Mouse (Mus musculus) hindbrain, embryonic 14.5 days (tissue): ENCODE measurements around the gene Cda. TPM values are rescaled to one million over a fixed set of nuclear protein-coding genes. Genes with fewer than 3 reads are reported as not detected.

Source experiments
- ATAC-seq: fragments of 200-750 bp; cut with Nextera tagmentation; 2 replicates; pipeline ENCODE4 v1.8.0; 2017; ENCODE audit warnings: moderate number of reproducible peaks, mild to moderate bottlenecking, moderate TSS enrichment, moderate library complexity; ENCODE audit not compliant: low FRiP score
- DNase-seq: peaks from one replicate; pipeline ENCODE4 v3.0.0-alpha.2; 2015; ENCODE audit warnings: low spot score
- H3K27ac ChIP-seq: fragments of 300-500 bp; sonication (generic); 2 replicates; pipeline ENCODE4 v1.5.1; 2014; ENCODE audit warnings: mild to moderate bottlenecking, moderate library complexity
- H3K27me3 ChIP-seq: fragments of 300-500 bp; sonication (generic); 2 replicates; pipeline ENCODE4 v1.6.1; 2014; ENCODE audit warnings: mild to moderate bottlenecking, low read length, mixed read lengths; ENCODE audit not compliant: control insufficient read depth, insufficient read depth
- H3K36me3 ChIP-seq: fragments of 300-500 bp; sonication (generic); replicated peaks from 2 replicates; pipeline ENCODE4 v1.6.1; 2014; ENCODE audit not compliant: control insufficient read depth, insufficient read depth
- H3K4me1 ChIP-seq: fragments of 300-500 bp; sonication (generic); replicated peaks from 2 replicates; pipeline ENCODE4 v1.6.1; 2014; ENCODE audit warnings: antibody characterized with exemption, low read length, mixed read lengths; ENCODE audit not compliant: control insufficient read depth, insufficient read depth
- H3K4me2 ChIP-seq: fragments of 300-500 bp; sonication (generic); replicated peaks from 2 replicates; pipeline ENCODE4 v1.6.1; 2014; ENCODE audit warnings: mild to moderate bottlenecking, moderate library complexity
- H3K4me3 ChIP-seq: fragments of 300-500 bp; sonication (generic); replicated peaks from 2 replicates; pipeline ENCODE4 v1.5.1; 2014; ENCODE audit warnings: mild to moderate bottlenecking, low read length
- H3K9ac ChIP-seq: fragments of 300-500 bp; sonication (generic); 2 replicates; pipeline ENCODE4 v1.6.1; 2014
- H3K9me3 ChIP-seq: fragments of 300-500 bp; sonication (generic); 2 replicates; pipeline ENCODE4 v1.6.1; 2016; ENCODE audit warnings: low read length; ENCODE audit not compliant: control insufficient read depth
- WGBS: fragments of 180-500 bp; shearing (Covaris S2); extraction: QIAGEN DNeasy Blood & Tissue Kit; methylation state at CpG from one replicate; pipeline ENCODE4 v1.1.7; 2014; 5-methylcytosine and 5-hydroxymethylcytosine counted together
- polyA plus RNA-seq: library from polyadenylated mRNA; unstranded; fragments of >200 nt; fragmentation: Nextera tagmentation; extraction: Ambion mirVana; gene quantifications from 2 replicates; pipeline ENCODE4 v1.2.1, GENCODE M21; 2014

The Cda gene
- polyA plus RNA-seq, 1 experiment from 2014 or later = 6.4 TPM

GRCm38 (mm10) chr4:138343341-138343837, 24.4 kb downstream of the Cda start:
- no peak overlapping the region for H3K4me3 ChIP-seq
- no peak overlapping the region for H3K9ac ChIP-seq
- no peaks in the 10 kb centered on the region for H3K9me3 ChIP-seq
- H3K27me3 ChIP-seq = no peaks in the 10 kb centered on the region
- H3K4me2 ChIP-seq = no peak overlapping the region
- H3K27ac ChIP-seq = no peak overlapping the region
- no peak for DNase-seq
- H3K4me1 ChIP-seq = no peaks in the 10 kb centered on the region
- no peak for ATAC-seq
- WGBS = 69% methylated on average over 10 of the region's 10 CpGs
- no peaks in the 10 kb centered on the region for H3K36me3 ChIP-seq

- Histone ChIP-seq H3K36me3 (no peaks in the 10 kb centered on the region), H3K9ac (no peak overlapping the region), H3K27ac (no peak overlapping the region), H3K4me2 (no peak overlapping the region), H3K4me1 (no peaks in the 10 kb centered on the region), H3K4me3 (no peak overlapping the region), H3K9me3 (no peaks in the 10 kb centered on the region), H3K27me3 (no peaks in the 10 kb centered on the region)
- ATAC-seq (no peak), DNase-seq (no peak)
- WGBS = 87% methylated on average over 6 of the region's 6 CpGs
Measured at GRCm38 (mm10) chr4:138342778-138343177, 25.0 kb downstream of the Cda start.

- WGBS = 80% methylated on average over 7 of the region's 7 CpGs
- H3K9me3 ChIP-seq = no peaks in the 10 kb centered on the region
- H3K9ac ChIP-seq = no peak overlapping the region
- no peaks in the 10 kb centered on the region for H3K4me1 ChIP-seq
- DNase-seq (no peak), ATAC-seq (no peak)
- no peak overlapping the region for H3K4me3 ChIP-seq
- H3K27me3 ChIP-seq = no peaks in the 10 kb centered on the region
- H3K36me3 ChIP-seq = no peaks in the 10 kb centered on the region
- no peak overlapping the region for H3K27ac ChIP-seq
- H3K4me2 ChIP-seq = no peak overlapping the region
Measured at GRCm38 (mm10) chr4:138342048-138342447, 25.7 kb downstream of the Cda start.

- H3K4me3 ChIP-seq = no peak overlapping the region
- 69% methylated on average over 8 of the region's 8 CpGs for WGBS
- H3K36me3 ChIP-seq = no peaks in the 10 kb centered on the region
- H3K4me2 ChIP-seq = no peak overlapping the region
- no peak overlapping the region for H3K27ac ChIP-seq
- H3K4me1 ChIP-seq = no peaks in the 10 kb centered on the region
- H3K9ac ChIP-seq = no peak overlapping the region
- DNase-seq = no peak
- no peaks in the 10 kb centered on the region for H3K27me3 ChIP-seq
- H3K9me3 ChIP-seq = no peaks in the 10 kb centered on the region
- ATAC-seq = no peak
Measured at GRCm38 (mm10) chr4:138341393-138341792, 26.4 kb downstream of the Cda start.

- DNase-seq = peak; percentile 62
Measured at GRCm38 (mm10) chr4:138339963-138340362, 27.8 kb downstream of the Cda start.

GRCm38 (mm10) chr4:138337341-138337740, 30.5 kb downstream of the Cda start:
- no peak overlapping the region for H3K27ac ChIP-seq
- DNase-seq (no peak), ATAC-seq (no peak)
- H3K4me3 ChIP-seq = no peak overlapping the region
- H3K9me3 ChIP-seq = no peaks in the 10 kb centered on the region
- H3K4me1 ChIP-seq = no peaks in the 10 kb centered on the region
- no peak overlapping the region for H3K4me2 ChIP-seq
- 80% methylated on average over 9 of the region's 9 CpGs for WGBS
- no peaks in the 10 kb centered on the region for H3K27me3 ChIP-seq
- H3K36me3 ChIP-seq = no peaks in the 10 kb centered on the region
- no peak overlapping the region for H3K9ac ChIP-seq

More at GRCm38 (mm10) chr4:138339963-138340362, 27.8 kb downstream of the Cda start:
- 28% methylated on average over 4 of the region's 4 CpGs for WGBS
- no peak for ATAC-seq
- Histone ChIP-seq H3K4me3 (no peak overlapping the region), H3K4me1 (no peaks in the 10 kb centered on the region), H3K36me3 (no peaks in the 10 kb centered on the region), H3K9me3 (no peaks in the 10 kb centered on the region), H3K27me3 (no peaks in the 10 kb centered on the region), H3K4me2 (no peak overlapping the region), H3K9ac (no peak overlapping the region), H3K27ac (no peak overlapping the region)

GRCm38 (mm10) chr4:138336876-138337275, 30.9 kb downstream of the Cda start:
- ATAC-seq = no peak
- Histone ChIP-seq H3K9ac (no peak overlapping the region), H3K27me3 (no peaks in the 10 kb centered on the region)

GRCm38 (mm10) chr4:138335648-138336047, 32.1 kb downstream of the Cda start:
- WGBS = 87% methylated on average over 6 of the region's 6 CpGs
- Histone ChIP-seq H3K4me3 (no peak overlapping the region), H3K27me3 (no peaks in the 10 kb centered on the region), H3K36me3 (no peaks in the 10 kb centered on the region), H3K4me2 (no peak overlapping the region), H3K4me1 (no peaks in the 10 kb centered on the region), H3K9me3 (no peaks in the 10 kb centered on the region), H3K9ac (no peak overlapping the region), H3K27ac (no peak overlapping the region)
- DNase-seq = no peak
- no peak for ATAC-seq

More at GRCm38 (mm10) chr4:138336876-138337275, 30.9 kb downstream of the Cda start:
- DNase-seq = no peak
- Histone ChIP-seq H3K4me1 (no peaks in the 10 kb centered on the region), H3K27ac (no peak overlapping the region), H3K36me3 (no peaks in the 10 kb centered on the region), H3K4me3 (no peak overlapping the region), H3K9me3 (no peaks in the 10 kb centered on the region), H3K4me2 (no peak overlapping the region)
- WGBS = 75% methylated on average over 5 of the region's 5 CpGs

GRCm38 (mm10) chr4:138335036-138335435, 32.8 kb downstream of the Cda start:
- Histone ChIP-seq H3K9me3 (no peaks in the 10 kb centered on the region), H3K4me3 (no peak overlapping the region), H3K9ac (no peak overlapping the region), H3K4me1 (no peaks in the 10 kb centered on the region), H3K4me2 (no peak overlapping the region), H3K27me3 (no peaks in the 10 kb centered on the region), H3K36me3 (no peaks in the 10 kb centered on the region), H3K27ac (no peak overlapping the region)
- DNase-seq (no peak), ATAC-seq (no peak)
- WGBS = 79% methylated on average over 12 of the region's 12 CpGs

GRCm38 (mm10) chr4:138333135-138333534, 34.7 kb downstream of the Cda start:
- no peak for ATAC-seq
- H3K27ac ChIP-seq = no peak overlapping the region
- no peak overlapping the region for H3K4me3 ChIP-seq
- no peak for DNase-seq
- no peaks in the 10 kb centered on the region for H3K4me1 ChIP-seq
- H3K36me3 ChIP-seq = no peaks in the 10 kb centered on the region
- no peaks in the 10 kb centered on the region for H3K9me3 ChIP-seq
- no peak overlapping the region for H3K9ac ChIP-seq
- H3K27me3 ChIP-seq = no peaks in the 10 kb centered on the region
- H3K4me2 ChIP-seq = no peak overlapping the region
- WGBS = 86% methylated on average over 4 of the region's 4 CpGs
